Mouse (Mus musculus) forelimb bud, embryonic 11.5 days (tissue): Measurements from ENCODE around the gene Tspan3.
A peak's percentile ranks its signal among the peaks of the same experiment; 100 is the strongest.

Experiments used
- DNase-seq: peaks from one replicate; pipeline ENCODE4 v3.0.0-alpha.2; 2012; ENCODE audit warnings: low read depth, low spot score

Tspan3 gene

GRCm38 (mm10) chr9:56158077-56158476 is 7.2 kb downstream of the Tspan3 start:
- no peak for DNase-seq

GRCm38 (mm10) chr9:56154572-56154971 is 10.7 kb downstream of the Tspan3 start:
- DNase-seq, result no peak

- DNase-seq, result no peak
Observed at GRCm38 (mm10) chr9:56152482-56153007, 12.7 kb downstream of the Tspan3 start.

- DNase-seq, result no peak
Observed at GRCm38 (mm10) chr9:56151745-56152481, 13.4 kb downstream of the Tspan3 start.

GRCm38 (mm10) chr9:56146326-56146923 is 18.9 kb downstream of the Tspan3 start:
- no peak for DNase-seq

GRCm38 (mm10) chr9:56144366-56145003 is 20.8 kb downstream of the Tspan3 start:
- no peak for DNase-seq

- DNase-seq, result no peak
Observed at GRCm38 (mm10) chr9:56141776-56142175, 23.5 kb downstream of the Tspan3 start.

- DNase-seq, result no peak
Observed at GRCm38 (mm10) chr9:56135590-56136197, 29.6 kb downstream of the Tspan3 start.

GRCm38 (mm10) chr9:56134614-56135013 is 30.7 kb downstream of the Tspan3 start:
- DNase-seq, result no peak

GRCm38 (mm10) chr9:56133970-56134369 is 31.3 kb downstream of the Tspan3 start:
- no peak for DNase-seq

- DNase-seq, result no peak
Observed at GRCm38 (mm10) chr9:56131813-56132525, 33.3 kb downstream of the Tspan3 start.

- DNase-seq, result no peak
Observed at GRCm38 (mm10) chr9:56130536-56130935, 34.7 kb downstream of the Tspan3 start.

- no peak for DNase-seq
Observed at GRCm38 (mm10) chr9:56129951-56130350, 35.3 kb downstream of the Tspan3 start.

- no peak for DNase-seq
Observed at GRCm38 (mm10) chr9:56128331-56128730, 36.9 kb downstream of the Tspan3 start.

- no peak for DNase-seq
Observed at GRCm38 (mm10) chr9:56126453-56127173, 38.7 kb downstream of the Tspan3 start.

GRCm38 (mm10) chr9:56124561-56124960 is 40.7 kb downstream of the Tspan3 start:
- DNase-seq, result no peak

- no peak for DNase-seq
Observed at GRCm38 (mm10) chr9:56123613-56124012, 41.7 kb downstream of the Tspan3 start.

- DNase-seq, result no peak
Observed at GRCm38 (mm10) chr9:56122973-56123372, 42.3 kb downstream of the Tspan3 start.

- DNase-seq, result peak; percentile 52
Observed at GRCm38 (mm10) chr9:56121097-56121496, 44.2 kb downstream of the Tspan3 start.

GRCm38 (mm10) chr9:56119651-56120050 is 45.6 kb downstream of the Tspan3 start:
- no peak for DNase-seq

- peak; percentile 90 for DNase-seq
Observed at GRCm38 (mm10) chr9:56118582-56118981, 46.7 kb downstream of the Tspan3 start.
